Mouse (Mus musculus) CH12.LX (cell line): ENCODE measurements around the gene Bcl2l11.

Experiments used
- BHLHE40 ChIP-seq: IDR thresholded peaks from 2 replicates; pipeline ENCODE4 v1.6.1; 2011; ENCODE audit warnings: mild to moderate bottlenecking, low read depth, low read length, improper control_type of control experiment
- CHD2 ChIP-seq: IDR thresholded peaks from 2 replicates; pipeline ENCODE4 v1.6.1; 2011; ENCODE audit warnings: low read length, improper control_type of control experiment
- CTCF ChIP-seq, 2 experiments: IDR thresholded peaks in 1 of 2; conservative IDR thresholded peaks in 1 of 2; 2 replicates each; pipeline ENCODE4 v1.5.1; 2011 to 2012; ENCODE audit warnings: low read depth in 2 of 2, low read length in 2 of 2, improper control_type of control experiment in 1 of 2, inconsistent platforms in 1 of 2, mild to moderate bottlenecking in 1 of 2, moderate library complexity in 1 of 2
- E2F4 ChIP-seq: IDR thresholded peaks from 2 replicates; pipeline ENCODE4 v1.6.1; 2011; ENCODE audit warnings: low read depth, low read length, improper control_type of control experiment; ENCODE audit not compliant: insufficient replicate concordance
- EP300 ChIP-seq: IDR thresholded peaks from 2 replicates; pipeline ENCODE4 v1.6.1; 2011; ENCODE audit warnings: low read length, improper control_type of control experiment
- ETS1 ChIP-seq: conservative IDR thresholded peaks from 2 replicates; pipeline ENCODE4 v1.6.1; 2012; ENCODE audit warnings: low read depth, mild to moderate bottlenecking, inconsistent platforms, low read length, improper control_type of control experiment, moderate library complexity
- HCFC1 ChIP-seq: IDR thresholded peaks from 2 replicates; pipeline ENCODE4 v1.6.1; 2012; ENCODE audit warnings: low read depth, mild to moderate bottlenecking, inconsistent platforms, low read length, improper control_type of control experiment
- MEF2A ChIP-seq: IDR thresholded peaks from 2 replicates; pipeline ENCODE4 v1.6.1; 2014; ENCODE audit warnings: low read depth, mild to moderate bottlenecking, inconsistent platforms, low read length, improper control_type of control experiment, borderline replicate concordance
- MYC ChIP-seq: IDR thresholded peaks from 2 replicates; pipeline ENCODE4 v1.6.1; 2011; ENCODE audit warnings: low read depth, mild to moderate bottlenecking, improper control_type of control experiment, low read length
- NELFE ChIP-seq: IDR thresholded peaks from 2 replicates; pipeline ENCODE4 v1.6.1; 2011; ENCODE audit warnings: low read depth, low read length, improper control_type of control experiment
- POLR2A ChIP-seq: IDR thresholded peaks from 2 replicates; pipeline ENCODE4 v1.6.1; 2011; ENCODE audit warnings: low read depth, mild to moderate bottlenecking, improper control_type of control experiment, low read length
- ZKSCAN1 ChIP-seq: IDR thresholded peaks from 2 replicates; pipeline ENCODE4 v1.6.1; 2012; ENCODE audit warnings: low read depth, inconsistent platforms, low read length, improper control_type of control experiment, borderline replicate concordance

GRCm38 (mm10) chr2:128169486-128169885 is 43.6 kb downstream of the Bcl2l11 start:
- TF ChIP-seq POLR2A (no peak), ETS1 (no peak), HCFC1 (no peak), CTCF (conservative IDR thresholded peaks at IDR 0.05 in 1 of 2, IDR thresholded peaks at IDR 0.05 in 1 of 2; ENCODE audit: low read depth in 2 of 2, low read length in 2 of 2) (no peak), MEF2A (no peak), MYC (no peak), EP300 (no peak), CHD2 (no peak), E2F4 (no peak), ZKSCAN1 (no peak), BHLHE40 (no peak), NELFE (no peak)
